In genomic region chr1:192431423-192431822, GRCm38 (mm10) we compare ENCODE assay signal across 20 mouse cellular contexts.
DNase-seq lines count a peak whose midpoint lies in the region; ATAC-seq lines count a peak whose summit lies in the region.
"Had no signal": no experiment of that assay in that cellular context is flagged by ENCODE, and none has a peak within 500 bp of the region (broad histone marks: within the 10 kb centered on the region; RNA-seq: fewer than 3 reads in every experiment).

No protein-coding gene starts in this region.

- H3K4me3 ChIP-seq in hindbrain, embryonic 16.5 days (ENCODE audit: low read length), result no peak overlapping the region
- H3K4me3 ChIP-seq in hindbrain, embryonic 12.5 days, result no peak overlapping the region
- no peak overlapping the region for H3K4me3 ChIP-seq in neural tube, embryonic 15.5 days (replicated peaks)

- no peaks in the 10 kb centered on the region for H3K36me3 ChIP-seq in hindbrain, embryonic 16.5 days (ENCODE audit: control insufficient read depth, insufficient read depth, low read length)
- H3K36me3 ChIP-seq in hindbrain, embryonic 12.5 days, result no peaks in the 10 kb centered on the region
- H3K36me3 ChIP-seq in neural tube, embryonic 15.5 days, result no peaks in the 10 kb centered on the region
- H3K36me3 ChIP-seq: G1E had no signal

- no peaks in the 10 kb centered on the region for H3K9me3 ChIP-seq in hindbrain, embryonic 16.5 days (ENCODE audit: control insufficient read depth, low read length)
- no peaks in the 10 kb centered on the region for H3K9me3 ChIP-seq in hindbrain, embryonic 12.5 days (replicated peaks)
- no peaks in the 10 kb centered on the region for H3K9me3 ChIP-seq in neural tube, embryonic 15.5 days (replicated peaks)

- H3K4me1 ChIP-seq in hindbrain, embryonic 16.5 days (ENCODE audit: control insufficient read depth, insufficient read depth, low read depth, low read length), result no peaks in the 10 kb centered on the region
- H3K4me1 ChIP-seq in hindbrain, embryonic 12.5 days, result no peaks in the 10 kb centered on the region
- no peaks in the 10 kb centered on the region for H3K4me1 ChIP-seq in neural tube, embryonic 15.5 days

- H3K27ac ChIP-seq in hindbrain, embryonic 16.5 days (ENCODE audit: low read depth, low read length), result no peak overlapping the region
- no peak overlapping the region for H3K27ac ChIP-seq in hindbrain, embryonic 12.5 days
- H3K27ac ChIP-seq in neural tube, embryonic 15.5 days (replicated peaks), result no peak overlapping the region

- ATAC-seq in hindbrain, embryonic 16.5 days, result peak; percentile 27; the same call in 1 of the 2 replicates
- ATAC-seq in hindbrain, embryonic 12.5 days (ENCODE audit: low FRiP score), result no peak
- peak; percentile 57; the same call in 1 of the 2 replicates for ATAC-seq in neural tube, embryonic 15.5 days (ENCODE audit: low FRiP score)
- ATAC-seq: activated CD4-positive, CD25-positive, alpha-beta regulatory T cell, adult 4 months; CD4-positive, CD25-positive, alpha-beta regulatory T cell, adult 4 months; Patski had no signal

- DNase-seq in neural tube, embryonic 10.5 days (ENCODE audit: extremely low spot score, low spot score), result no peak
- DNase-seq in brain, adult 2 months (ENCODE audit: low read depth, low spot score), result peak; percentile 56
- no peak for DNase-seq in kidney, postnatal 36 days
- DNase-seq: adrenal gland, adult 2 months; adrenal gland, adult 8-10 months; adrenal gland, postnatal 10 days; adrenal gland, postnatal 14 days; adrenal gland, postnatal 25 days; adrenal gland, postnatal 36 days; B cell, adult 2 months; cerebellum, adult 11 months; cerebellum, adult 11-12 months; cerebellum, adult 18-20 months had no signal

- H3K4me2 ChIP-seq in hindbrain, embryonic 16.5 days (ENCODE audit: low read length), result no peak overlapping the region
- H3K4me2 ChIP-seq in hindbrain, embryonic 12.5 days (replicated peaks), result no peak overlapping the region
- H3K4me2 ChIP-seq in neural tube, embryonic 15.5 days, result no peak overlapping the region

- WGBS in hindbrain, embryonic 16.5 days, result 75% methylated on average over 2 of the region's 2 CpGs
- WGBS in hindbrain, embryonic 12.5 days, result 91% methylated on average over 2 of the region's 2 CpGs
- WGBS in neural tube, embryonic 15.5 days, result 56% methylated on average over 2 of the region's 2 CpGs

- no peaks in the 10 kb centered on the region for H3K27me3 ChIP-seq in hindbrain, embryonic 16.5 days (replicated peaks; ENCODE audit: control insufficient read depth, insufficient read depth, low read length)
- no peaks in the 10 kb centered on the region for H3K27me3 ChIP-seq in hindbrain, embryonic 12.5 days
- no peaks in the 10 kb centered on the region for H3K27me3 ChIP-seq in neural tube, embryonic 15.5 days (replicated peaks)
- H3K27me3 ChIP-seq: Patski had no signal

- H3K9ac ChIP-seq in hindbrain, embryonic 16.5 days (ENCODE audit: low read depth, low read length), result no peak overlapping the region
- H3K9ac ChIP-seq in hindbrain, embryonic 12.5 days, result no peak overlapping the region
- no peak overlapping the region for H3K9ac ChIP-seq in neural tube, embryonic 15.5 days (replicated peaks)
